Mouse (Mus musculus) embryonic facial prominence, embryonic 10.5 days (tissue): ENCODE data around the gene Ciart. TPM values are rescaled to one million over a fixed set of nuclear protein-coding genes. Genes with fewer than 3 reads are reported as not detected.

Source experiments
- DNase-seq: peaks from one replicate; pipeline ENCODE4 v3.0.0-alpha.2; 2017; ENCODE audit warnings: low spot score
- H3K27ac ChIP-seq: fragments of 300-500 bp; sonication (generic); replicated peaks from 2 replicates; pipeline ENCODE4 v1.5.1; 2016; ENCODE audit warnings: mild to moderate bottlenecking
- H3K27me3 ChIP-seq: fragments of 300-500 bp; sonication (generic); replicated peaks from 2 replicates; pipeline ENCODE4 v1.6.1; 2016; ENCODE audit warnings: low read depth, mild to moderate bottlenecking; ENCODE audit not compliant: poor library complexity, severe bottlenecking
- H3K36me3 ChIP-seq: fragments of 300-500 bp; sonication (generic); replicated peaks from 2 replicates; pipeline ENCODE4 v1.6.1; 2016; ENCODE audit warnings: mild to moderate bottlenecking, moderate library complexity
- H3K4me1 ChIP-seq: fragments of 300-500 bp; sonication (generic); 2 replicates; pipeline ENCODE4 v1.6.1; 2016
- H3K4me3 ChIP-seq: fragments of 300-500 bp; sonication (generic); 2 replicates; pipeline ENCODE4 v1.5.1; 2016; ENCODE audit warnings: mild to moderate bottlenecking, moderate library complexity
- H3K9me3 ChIP-seq: fragments of 300-500 bp; sonication (generic); 2 replicates; pipeline ENCODE4 v1.6.1; 2016; ENCODE audit warnings: mild to moderate bottlenecking
- WGBS: fragments of 180-500 bp; shearing (Covaris S2); methylation state at CpG from one replicate; pipeline ENCODE4 v1.1.7; 2016; 5-methylcytosine and 5-hydroxymethylcytosine counted together
- polyA plus RNA-seq: library from polyadenylated mRNA; unstranded; fragments of >200 nt; fragmentation: Nextera tagmentation; extraction: Ambion mirVana; gene quantifications from 2 replicates; pipeline ENCODE4 v1.2.1, GENCODE M21; 2016

Ciart gene
- polyA plus RNA-seq, 1 experiment from 2014 or later, result 13.4 TPM

DNA sequence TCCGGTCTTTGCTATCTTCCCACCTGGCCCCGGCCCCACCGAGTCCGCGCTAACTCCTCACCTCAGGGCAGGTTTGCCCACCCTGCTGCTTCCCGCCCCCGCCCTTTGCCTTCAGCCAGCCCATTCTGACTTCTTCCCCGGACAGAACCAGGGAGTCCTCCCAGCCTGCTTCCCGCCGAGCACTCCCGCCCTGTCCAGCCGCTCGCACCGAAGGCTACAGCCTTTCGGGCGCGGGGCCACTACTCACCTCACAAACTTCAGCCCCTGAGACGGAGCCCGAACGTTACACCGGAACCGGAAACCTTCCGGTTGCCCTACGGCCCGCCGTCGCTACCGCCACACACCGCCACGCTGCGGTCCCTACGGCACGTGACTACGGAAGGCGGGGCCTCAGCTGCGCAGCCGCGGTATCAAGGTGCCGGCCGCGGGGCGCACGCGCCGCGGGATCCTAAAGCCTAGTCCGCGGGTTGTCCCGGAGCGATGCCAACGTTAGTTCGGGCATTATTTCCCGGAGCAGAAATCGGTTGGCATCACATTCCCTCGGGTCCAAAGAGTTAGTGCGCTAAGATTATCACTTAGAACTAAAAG is 26.5 kb downstream of the Ciart start, which contains the start of gene Prpf3:
Gene Prpf3, minus strand, starts transcription at position 384 of the 588 bp plus-strand sequence.
- Histone ChIP-seq H3K9me3 (no peaks in the 10 kb centered on the region), H3K27me3 (no peaks in the 10 kb centered on the region), H3K27ac (peak within 1 kb of the TSS; percentile 91), H3K36me3 (peaks cover 32% of the 10 kb centered on the region), H3K4me3 (peak within 1 kb of the TSS; percentile 78), H3K4me1 (peaks cover 8% of the 10 kb centered on the region)
- DNase-seq, result peak; percentile 95
- under 1% methylated on average over 56 of the region's 56 CpGs for WGBS

DNA sequence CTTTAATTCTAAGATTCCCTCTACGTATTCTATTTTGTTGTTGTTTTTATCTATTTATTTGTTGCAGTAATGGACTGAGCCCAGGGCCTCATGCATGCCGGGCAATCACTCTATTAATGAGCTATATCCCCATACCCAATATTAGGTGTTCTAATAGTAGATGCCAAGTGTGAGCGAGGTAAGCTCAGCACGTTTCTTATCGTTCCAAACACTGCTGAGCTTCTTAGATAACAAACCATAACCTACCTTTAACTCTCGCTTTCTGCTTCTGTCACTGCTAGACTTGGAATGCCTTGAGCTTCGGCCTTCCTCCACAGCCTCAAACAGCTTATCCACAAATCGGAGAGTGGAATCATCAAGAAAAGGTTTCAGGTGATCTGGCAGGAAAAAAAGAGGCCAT is 30.7 kb downstream of the Ciart start:
- 93% methylated on average over 8 of the region's 8 CpGs for WGBS
- peaks cover 74% of the 10 kb centered on the region for H3K36me3 ChIP-seq
- no peak overlapping the region for H3K4me3 ChIP-seq
- H3K27me3 ChIP-seq, result no peaks in the 10 kb centered on the region
- H3K27ac ChIP-seq, result no peak overlapping the region
- no peak for DNase-seq
- H3K9me3 ChIP-seq, result no peaks in the 10 kb centered on the region
- peaks cover 8% of the 10 kb centered on the region for H3K4me1 ChIP-seq

DNA sequence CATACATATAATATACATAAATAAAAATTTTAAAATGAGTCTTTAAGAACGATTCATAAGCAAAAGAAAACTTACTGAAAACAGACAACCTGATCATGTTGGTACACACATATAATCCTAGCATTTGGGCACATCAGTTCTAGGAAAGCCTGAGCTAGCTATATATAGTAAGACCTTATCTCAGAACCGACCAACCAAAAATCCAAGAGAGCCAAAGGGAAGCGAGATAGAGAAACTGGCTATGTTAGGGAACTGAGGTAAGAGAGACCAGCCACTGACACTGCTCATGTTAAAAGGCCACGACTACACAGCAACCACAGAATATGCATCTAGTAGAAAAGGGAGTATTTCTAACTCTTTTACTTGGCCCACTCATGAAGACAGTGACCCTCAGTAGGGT is 31.4 kb downstream of the Ciart start:
- Histone ChIP-seq H3K9me3 (no peaks in the 10 kb centered on the region), H3K4me1 (peaks cover 8% of the 10 kb centered on the region), H3K4me3 (no peak overlapping the region), H3K36me3 (peaks cover 82% of the 10 kb centered on the region), H3K27ac (no peak overlapping the region), H3K27me3 (no peaks in the 10 kb centered on the region)
- 82% methylated on average over 4 of the region's 4 CpGs for WGBS
- no peak for DNase-seq

DNA sequence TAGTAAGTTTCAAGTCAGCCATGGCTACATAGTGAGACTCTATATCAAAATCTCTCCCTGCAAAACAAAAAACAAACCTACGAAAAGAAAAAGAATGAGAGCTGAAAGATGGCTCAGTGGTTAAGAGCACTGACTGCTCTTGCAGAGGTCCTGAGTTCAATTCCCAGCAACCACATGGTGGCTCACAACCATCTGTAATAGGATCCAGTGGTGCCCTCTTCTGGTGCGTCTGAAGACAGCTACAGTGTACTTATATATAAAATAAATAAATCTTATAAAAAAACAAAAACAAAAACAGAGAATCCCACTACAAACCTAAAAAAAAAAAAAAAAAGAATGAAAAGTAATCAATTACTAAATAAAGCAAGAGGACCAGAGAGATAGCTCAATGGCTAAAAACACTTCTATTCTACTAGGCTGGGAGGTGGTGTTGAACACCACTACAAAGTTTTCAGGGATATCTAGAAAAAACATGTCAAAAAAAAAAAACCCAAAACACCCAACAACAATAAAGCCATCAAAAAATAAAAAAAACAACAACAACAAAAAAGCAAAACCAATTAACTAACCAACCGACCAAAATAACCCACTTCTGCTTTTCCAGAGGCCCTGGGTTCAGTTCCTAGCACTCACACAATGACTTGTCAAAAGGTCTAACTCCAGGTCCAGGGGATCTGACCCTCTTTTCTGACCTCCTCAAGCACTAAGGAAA is 39.4 kb downstream of the Ciart start:
- Histone ChIP-seq H3K4me1 (no peaks in the 10 kb centered on the region), H3K9me3 (no peaks in the 10 kb centered on the region), H3K27me3 (no peaks in the 10 kb centered on the region), H3K4me3 (no peak overlapping the region), H3K36me3 (peaks cover 100% of the 10 kb centered on the region), H3K27ac (no peak overlapping the region)
- no peak for DNase-seq
- 84% methylated on average over 3 of the region's 3 CpGs for WGBS

DNA sequence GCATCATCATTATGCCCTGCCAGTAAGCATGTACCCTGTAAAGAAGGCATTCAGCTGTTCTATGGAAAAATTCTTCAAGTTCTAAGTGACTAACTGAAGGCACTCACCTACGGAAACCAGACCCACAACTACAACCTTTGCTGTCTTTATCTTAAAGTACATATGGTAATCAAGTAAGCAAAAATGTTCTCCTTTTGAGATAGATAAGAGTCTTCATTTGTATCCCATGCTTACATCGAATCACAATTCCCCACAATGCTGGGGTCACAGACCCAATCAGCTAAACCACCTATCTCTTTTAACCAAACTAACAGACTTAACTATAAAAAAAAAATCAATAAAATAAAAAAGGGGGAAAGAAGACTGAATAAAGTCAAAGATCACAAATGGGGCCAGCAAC is 42.8 kb downstream of the Ciart start:
- H3K36me3 ChIP-seq, result peaks cover 100% of the 10 kb centered on the region
- H3K9me3 ChIP-seq, result no peaks in the 10 kb centered on the region
- 97% methylated on average over 2 of the region's 2 CpGs for WGBS
- no peaks in the 10 kb centered on the region for H3K4me1 ChIP-seq
- no peaks in the 10 kb centered on the region for H3K27me3 ChIP-seq
- no peak for DNase-seq
- no peak overlapping the region for H3K27ac ChIP-seq
- H3K4me3 ChIP-seq, result no peak overlapping the region

DNA sequence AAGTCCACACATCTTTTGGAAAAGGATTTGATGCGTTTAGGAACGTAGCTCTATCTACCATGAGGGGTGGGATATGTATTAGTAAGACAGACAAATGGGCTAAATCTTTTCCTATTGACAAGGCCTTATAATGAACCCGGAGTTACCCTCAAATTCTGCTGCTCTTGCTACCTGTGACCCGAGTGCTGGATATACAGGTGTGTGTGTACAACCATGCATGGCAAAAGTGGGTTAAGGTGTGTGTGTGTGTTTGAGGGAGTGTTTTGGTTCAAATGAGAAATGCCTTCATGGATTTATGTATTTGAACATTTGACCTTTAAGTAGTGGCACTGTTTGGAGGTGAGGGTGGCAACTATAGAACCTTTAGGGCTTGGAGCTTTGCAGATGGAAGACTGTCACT is 53.0 kb downstream of the Ciart start:
- peaks cover 69% of the 10 kb centered on the region for H3K36me3 ChIP-seq

More for the DNA sequence above, 53.0 kb downstream of the Ciart start:
- Histone ChIP-seq H3K27me3 (no peaks in the 10 kb centered on the region), H3K4me1 (no peaks in the 10 kb centered on the region), H3K4me3 (no peak overlapping the region), H3K27ac (no peak overlapping the region), H3K9me3 (no peaks in the 10 kb centered on the region)
- no peak for DNase-seq
- 98% methylated on average over 4 of the region's 4 CpGs for WGBS

Other genes with a start within 250 kb of the Ciart start
- 49.5 and 50.0 TPM in 2 replicates for gene Mcl1, start 223.5 kb downstream of the Ciart start, polyA plus RNA-seq
- 1.00 and 1.6 TPM in 2 replicates for gene Adamtsl4, start 194.3 kb downstream of the Ciart start, polyA plus RNA-seq
- 9.7 and 10.9 TPM in 2 replicates for gene Ecm1, start 142.7 kb downstream of the Ciart start, polyA plus RNA-seq
- 65.5 and 71.5 TPM in 2 replicates for gene Tars2, start 122.0 kb downstream of the Ciart start, polyA plus RNA-seq
- 24.0 and 25.7 TPM in 2 replicates for gene Rprd2, start 63.4 kb downstream of the Ciart start, polyA plus RNA-seq
- 74.5 and 75.6 TPM in 2 replicates for gene Prpf3, start 26.4 kb downstream of the Ciart start, polyA plus RNA-seq
- 374 and 377 TPM in 2 replicates for gene Mrps21, start 10.7 kb downstream of the Ciart start, polyA plus RNA-seq
- gene BC028528, start 9.8 kb upstream of the Ciart start, polyA plus RNA-seq, result 7.6 and 10.2 TPM in 2 replicates
- gene Aph1a, start 11.7 kb upstream of the Ciart start, polyA plus RNA-seq, result 33.4 and 36.1 TPM in 2 replicates
- gene Car14, start 22.4 kb upstream of the Ciart start, polyA plus RNA-seq, result 120 and 133 TPM in 2 replicates
- 369 and 371 TPM in 2 replicates for gene Anp32e, start 47.0 kb upstream of the Ciart start, polyA plus RNA-seq
- 73.2 and 78.5 TPM in 2 replicates for gene Plekho1, start 113.8 kb upstream of the Ciart start, polyA plus RNA-seq
- gene Vps45, start 176.2 kb upstream of the Ciart start, polyA plus RNA-seq, result 22.4 and 26.5 TPM in 2 replicates
- gene Otud7b, start 222.3 kb upstream of the Ciart start, polyA plus RNA-seq, result 20.8 and 21.7 TPM in 2 replicates